Mouse (Mus musculus): ENCODE results near the gene Micu1. TPM values are rescaled to one million over a fixed set of nuclear protein-coding genes. Genes with fewer than 3 reads are reported as not detected.

Gene Micu1
- polyA plus RNA-seq, 1 experiment from 2014 or later = 69.1 TPM

- H3K4me1 ChIP-seq (ENCODE audit: control insufficient read depth, insufficient read depth, low read length) = peaks cover 6% of the 10 kb centered on the region
- no peak overlapping the region for H3K4me3 ChIP-seq (ENCODE audit: low read depth, low read length)
- H3K27me3 ChIP-seq (replicated peaks; ENCODE audit: control insufficient read depth, insufficient read depth, low read length) = no peaks in the 10 kb centered on the region
- H3K9me3 ChIP-seq (replicated peaks; ENCODE audit: control insufficient read depth, low read length) = no peaks in the 10 kb centered on the region
- H3K36me3 ChIP-seq (ENCODE audit: control insufficient read depth, insufficient read depth, low read length) = no peaks in the 10 kb centered on the region
- WGBS = 95% methylated on average over 2 of the region's 2 CpGs
- H3K4me2 ChIP-seq (ENCODE audit: low read length) = no peak overlapping the region
- H3K27ac ChIP-seq (ENCODE audit: low read depth, low read length) = no peak overlapping the region
- DNase-seq (ENCODE audit: low spot score) (no peak), ATAC-seq (no peak)
- H3K9ac ChIP-seq (ENCODE audit: low read length) = no peak overlapping the region
Measured at GRCm38 (mm10) chr10:59707595-59707994, 5.3 kb downstream of the Micu1 start.

- H3K27me3 ChIP-seq (replicated peaks; ENCODE audit: control insufficient read depth, insufficient read depth, low read length) = no peaks in the 10 kb centered on the region
- 66% methylated on average over 7 of the region's 7 CpGs for WGBS
- H3K4me1 ChIP-seq (ENCODE audit: control insufficient read depth, insufficient read depth, low read length) = no peaks in the 10 kb centered on the region
- H3K4me2 ChIP-seq (ENCODE audit: low read length) = no peak overlapping the region
- no peak for ATAC-seq
- no peak overlapping the region for H3K4me3 ChIP-seq (ENCODE audit: low read depth, low read length)
- no peaks in the 10 kb centered on the region for H3K36me3 ChIP-seq (ENCODE audit: control insufficient read depth, insufficient read depth, low read length)
- no peak overlapping the region for H3K27ac ChIP-seq (ENCODE audit: low read depth, low read length)
- H3K9me3 ChIP-seq (replicated peaks; ENCODE audit: control insufficient read depth, low read length) = no peaks in the 10 kb centered on the region
- no peak overlapping the region for H3K9ac ChIP-seq (ENCODE audit: low read length)
- DNase-seq (ENCODE audit: low spot score) = peak; percentile 54
Measured at GRCm38 (mm10) chr10:59709281-59709680, 7.0 kb downstream of the Micu1 start.

- Histone ChIP-seq H3K27ac (ENCODE audit: low read depth, low read length) (no peak overlapping the region), H3K4me2 (ENCODE audit: low read length) (no peak overlapping the region)
Measured at GRCm38 (mm10) chr10:59710246-59710645, 8.0 kb downstream of the Micu1 start.

GRCm38 (mm10) chr10:59712062-59712461, 9.8 kb downstream of the Micu1 start:
- Histone ChIP-seq H3K36me3 (ENCODE audit: control insufficient read depth, insufficient read depth, low read length) (no peaks in the 10 kb centered on the region), H3K9ac (ENCODE audit: low read length) (no peak overlapping the region), H3K4me2 (ENCODE audit: low read length) (no peak overlapping the region), H3K27ac (ENCODE audit: low read depth, low read length) (no peak overlapping the region), H3K4me1 (ENCODE audit: control insufficient read depth, insufficient read depth, low read length) (no peaks in the 10 kb centered on the region), H3K9me3 (replicated peaks; ENCODE audit: control insufficient read depth, low read length) (no peaks in the 10 kb centered on the region), H3K27me3 (replicated peaks; ENCODE audit: control insufficient read depth, insufficient read depth, low read length) (no peaks in the 10 kb centered on the region), H3K4me3 (ENCODE audit: low read depth, low read length) (no peak overlapping the region)
- DNase-seq (ENCODE audit: low spot score) = no peak
- WGBS = 95% methylated on average over 8 of the region's 8 CpGs
- no peak for ATAC-seq

More at GRCm38 (mm10) chr10:59710246-59710645, 8.0 kb downstream of the Micu1 start:
- DNase-seq (ENCODE audit: low spot score) (no peak), ATAC-seq (no peak)
- Histone ChIP-seq H3K9me3 (replicated peaks; ENCODE audit: control insufficient read depth, low read length) (no peaks in the 10 kb centered on the region), H3K4me1 (ENCODE audit: control insufficient read depth, insufficient read depth, low read length) (no peaks in the 10 kb centered on the region), H3K4me3 (ENCODE audit: low read depth, low read length) (no peak overlapping the region), H3K36me3 (ENCODE audit: control insufficient read depth, insufficient read depth, low read length) (no peaks in the 10 kb centered on the region), H3K9ac (ENCODE audit: low read length) (no peak overlapping the region), H3K27me3 (replicated peaks; ENCODE audit: control insufficient read depth, insufficient read depth, low read length) (no peaks in the 10 kb centered on the region)
- WGBS = 97% methylated on average over 1 of the region's 1 CpGs

GRCm38 (mm10) chr10:59720017-59720416, 17.7 kb downstream of the Micu1 start:
- DNase-seq (ENCODE audit: low spot score) = no peak
- H3K27me3 ChIP-seq (replicated peaks; ENCODE audit: control insufficient read depth, insufficient read depth, low read length) = no peaks in the 10 kb centered on the region
- no peak overlapping the region for H3K9ac ChIP-seq (ENCODE audit: low read length)
- H3K27ac ChIP-seq (ENCODE audit: low read depth, low read length) = no peak overlapping the region
- WGBS = 94% methylated on average over 7 of the region's 7 CpGs
- H3K4me3 ChIP-seq (ENCODE audit: low read depth, low read length) = no peak overlapping the region
- H3K4me1 ChIP-seq (ENCODE audit: control insufficient read depth, insufficient read depth, low read length) = no peaks in the 10 kb centered on the region
- no peak overlapping the region for H3K4me2 ChIP-seq (ENCODE audit: low read length)
- no peaks in the 10 kb centered on the region for H3K9me3 ChIP-seq (replicated peaks; ENCODE audit: control insufficient read depth, low read length)
- ATAC-seq = no peak
- no peaks in the 10 kb centered on the region for H3K36me3 ChIP-seq (ENCODE audit: control insufficient read depth, insufficient read depth, low read length)

- no peak overlapping the region for H3K9ac ChIP-seq (ENCODE audit: low read length)
- no peak overlapping the region for H3K27ac ChIP-seq (ENCODE audit: low read depth, low read length)
- 65% methylated on average over 4 of the region's 4 CpGs for WGBS
- no peak for DNase-seq (ENCODE audit: low spot score)
- no peaks in the 10 kb centered on the region for H3K4me1 ChIP-seq (ENCODE audit: control insufficient read depth, insufficient read depth, low read length)
- H3K4me3 ChIP-seq (ENCODE audit: low read depth, low read length) = no peak overlapping the region
- H3K27me3 ChIP-seq (replicated peaks; ENCODE audit: control insufficient read depth, insufficient read depth, low read length) = no peaks in the 10 kb centered on the region
- H3K9me3 ChIP-seq (replicated peaks; ENCODE audit: control insufficient read depth, low read length) = no peaks in the 10 kb centered on the region
- no peak overlapping the region for H3K4me2 ChIP-seq (ENCODE audit: low read length)
- no peaks in the 10 kb centered on the region for H3K36me3 ChIP-seq (ENCODE audit: control insufficient read depth, insufficient read depth, low read length)
- no peak for ATAC-seq
Measured at GRCm38 (mm10) chr10:59721555-59721954, 19.3 kb downstream of the Micu1 start.

GRCm38 (mm10) chr10:59724634-59725033, 22.4 kb downstream of the Micu1 start:
- H3K9ac ChIP-seq (ENCODE audit: low read length) = no peak overlapping the region
- no peaks in the 10 kb centered on the region for H3K9me3 ChIP-seq (replicated peaks; ENCODE audit: control insufficient read depth, low read length)
- no peak for ATAC-seq
- H3K4me3 ChIP-seq (ENCODE audit: low read depth, low read length) = no peak overlapping the region
- no peaks in the 10 kb centered on the region for H3K27me3 ChIP-seq (replicated peaks; ENCODE audit: control insufficient read depth, insufficient read depth, low read length)
- no peak overlapping the region for H3K27ac ChIP-seq (ENCODE audit: low read depth, low read length)
- H3K36me3 ChIP-seq (ENCODE audit: control insufficient read depth, insufficient read depth, low read length) = no peaks in the 10 kb centered on the region
- DNase-seq (ENCODE audit: low spot score) = no peak
- no peaks in the 10 kb centered on the region for H3K4me1 ChIP-seq (ENCODE audit: control insufficient read depth, insufficient read depth, low read length)
- H3K4me2 ChIP-seq (ENCODE audit: low read length) = no peak overlapping the region

- no peak for DNase-seq (ENCODE audit: low spot score)
- H3K27ac ChIP-seq (ENCODE audit: low read depth, low read length) = no peak overlapping the region
- no peak overlapping the region for H3K4me3 ChIP-seq (ENCODE audit: low read depth, low read length)
- no peaks in the 10 kb centered on the region for H3K36me3 ChIP-seq (ENCODE audit: control insufficient read depth, insufficient read depth, low read length)
- no peak overlapping the region for H3K9ac ChIP-seq (ENCODE audit: low read length)
- no peaks in the 10 kb centered on the region for H3K27me3 ChIP-seq (replicated peaks; ENCODE audit: control insufficient read depth, insufficient read depth, low read length)
- no peaks in the 10 kb centered on the region for H3K9me3 ChIP-seq (replicated peaks; ENCODE audit: control insufficient read depth, low read length)
- no peaks in the 10 kb centered on the region for H3K4me1 ChIP-seq (ENCODE audit: control insufficient read depth, insufficient read depth, low read length)
- 74% methylated on average over 6 of the region's 6 CpGs for WGBS
- no peak for ATAC-seq
- H3K4me2 ChIP-seq (ENCODE audit: low read length) = no peak overlapping the region
Measured at GRCm38 (mm10) chr10:59727251-59727650, 25.0 kb downstream of the Micu1 start.

GRCm38 (mm10) chr10:59729261-59729660, 27.0 kb downstream of the Micu1 start:
- ATAC-seq = no peak
- WGBS = 93% methylated on average over 9 of the region's 9 CpGs

More at GRCm38 (mm10) chr10:59729261-59729660, 27.0 kb downstream of the Micu1 start:
- Histone ChIP-seq H3K27ac (ENCODE audit: low read depth, low read length) (no peak overlapping the region), H3K4me2 (ENCODE audit: low read length) (no peak overlapping the region), H3K9me3 (replicated peaks; ENCODE audit: control insufficient read depth, low read length) (no peaks in the 10 kb centered on the region), H3K4me1 (ENCODE audit: control insufficient read depth, insufficient read depth, low read length) (no peaks in the 10 kb centered on the region), H3K36me3 (ENCODE audit: control insufficient read depth, insufficient read depth, low read length) (peaks cover 16% of the 10 kb centered on the region), H3K27me3 (replicated peaks; ENCODE audit: control insufficient read depth, insufficient read depth, low read length) (no peaks in the 10 kb centered on the region), H3K4me3 (ENCODE audit: low read depth, low read length) (no peak overlapping the region), H3K9ac (ENCODE audit: low read length) (no peak overlapping the region)
- DNase-seq (ENCODE audit: low spot score) = no peak
